Comparison of ENCODE assay signal across 23 mouse cellular contexts in genomic region chr13:37667871-37668270, GRCm38 (mm10).
A peak's percentile ranks its signal among the peaks of the same experiment; 100 is the strongest.
DNase-seq lines count a peak whose midpoint lies in the region; ATAC-seq and TF ChIP-seq lines count a peak whose summit lies in the region.
"Had no signal": no experiment of that assay in that cellular context is flagged by ENCODE, and none has a peak within 500 bp of the region (broad histone marks: within the 10 kb centered on the region; RNA-seq: fewer than 3 reads in every experiment).

No protein-coding gene starts in this region.

- H3K27me3 ChIP-seq in intestine, embryonic 16.5 days (replicated peaks; ENCODE audit: control insufficient read depth, insufficient read depth, low read length), result no peaks in the 10 kb centered on the region
- no peaks in the 10 kb centered on the region for H3K27me3 ChIP-seq in intestine, embryonic 15.5 days (replicated peaks)
- H3K27me3 ChIP-seq in lung, embryonic 14.5 days (ENCODE audit: insufficient read depth, low read length), result no peaks in the 10 kb centered on the region
- H3K27me3 ChIP-seq: limb, embryonic 13.5 days had no signal

- H3K4me2 ChIP-seq in intestine, embryonic 16.5 days (ENCODE audit: low read depth, low read length), result no peak overlapping the region
- no peak overlapping the region for H3K4me2 ChIP-seq in intestine, embryonic 15.5 days (replicated peaks)
- no peak overlapping the region for H3K4me2 ChIP-seq in lung, embryonic 14.5 days
- H3K4me2 ChIP-seq: limb, embryonic 13.5 days had no signal

- no peaks in the 10 kb centered on the region for H3K36me3 ChIP-seq in intestine, embryonic 16.5 days (ENCODE audit: control insufficient read depth, insufficient read depth, low read length)
- H3K36me3 ChIP-seq in intestine, embryonic 15.5 days, result no peaks in the 10 kb centered on the region
- no peaks in the 10 kb centered on the region for H3K36me3 ChIP-seq in lung, embryonic 14.5 days (ENCODE audit: insufficient read depth)
- H3K36me3 ChIP-seq: forebrain, embryonic 10.5 days; heart, embryonic 10.5 days; hindbrain, embryonic 10.5 days; limb, embryonic 13.5 days had no signal

- no peaks in the 10 kb centered on the region for H3K4me1 ChIP-seq in intestine, embryonic 16.5 days (ENCODE audit: control insufficient read depth, insufficient read depth, low read length)
- no peaks in the 10 kb centered on the region for H3K4me1 ChIP-seq in intestine, embryonic 15.5 days (replicated peaks)
- H3K4me1 ChIP-seq in lung, embryonic 14.5 days (ENCODE audit: insufficient read depth), result no peaks in the 10 kb centered on the region
- H3K4me1 ChIP-seq: forebrain, embryonic 10.5 days; hindbrain, embryonic 10.5 days; limb, embryonic 13.5 days had no signal

- ATAC-seq in intestine, embryonic 16.5 days, result peak; percentile 22; the same call in 1 of the 2 replicates
- no peak for ATAC-seq in intestine, embryonic 15.5 days
- ATAC-seq in lung, embryonic 14.5 days (ENCODE audit: insufficient read depth), result 0 out of 2 replicates have a peak, but pooled peaks have one; percentile 20
- peak; percentile 28; the same call in 1 of the 2 replicates for ATAC-seq in granulocyte monocyte progenitor cell, adult 5-6 weeks (replicated peaks; ENCODE audit: poor library complexity, severe bottlenecking)
- ATAC-seq: forebrain, postnatal 0 days; hindbrain, postnatal 0 days had no signal

- TF ChIP-seq CTCF in lung, embryonic 14.5 days (IDR thresholded peaks at IDR 0.05; ENCODE audit: low read depth), result no peak

- WGBS in intestine, embryonic 16.5 days, result 64% methylated on average over 5 of the region's 5 CpGs
- WGBS in intestine, embryonic 15.5 days, result 76% methylated on average over 5 of the region's 5 CpGs
- WGBS in lung, embryonic 14.5 days, result 67% methylated on average over 5 of the region's 5 CpGs

- H3K27ac ChIP-seq in intestine, embryonic 16.5 days (ENCODE audit: low read length), result no peak overlapping the region
- no peak overlapping the region for H3K27ac ChIP-seq in intestine, embryonic 15.5 days
- peak overlapping the region; percentile 33; the same call in 1 of the 2 replicates for H3K27ac ChIP-seq in lung, embryonic 14.5 days (ENCODE audit: low read depth)
- H3K27ac ChIP-seq: forebrain, embryonic 10.5 days; heart, embryonic 10.5 days; hindbrain, embryonic 10.5 days; hindbrain, postnatal 0 days; kidney, postnatal 0 days; layer of hippocampus, adult 2 months; limb, embryonic 13.5 days had no signal

- no peak overlapping the region for H3K4me3 ChIP-seq in intestine, embryonic 16.5 days (ENCODE audit: low read length)
- H3K4me3 ChIP-seq in intestine, embryonic 15.5 days (replicated peaks), result no peak overlapping the region
- no peak overlapping the region for H3K4me3 ChIP-seq in lung, embryonic 14.5 days (ENCODE audit: low read depth, low read length)
- H3K4me3 ChIP-seq: forebrain, embryonic 10.5 days; heart, embryonic 10.5 days; hindbrain, embryonic 10.5 days; layer of hippocampus, adult 2 months; limb, embryonic 13.5 days had no signal

- no peaks in the 10 kb centered on the region for H3K9me3 ChIP-seq in intestine, embryonic 16.5 days (ENCODE audit: control insufficient read depth, low read length)
- H3K9me3 ChIP-seq in intestine, embryonic 15.5 days, result no peaks in the 10 kb centered on the region
- no peaks in the 10 kb centered on the region for H3K9me3 ChIP-seq in lung, embryonic 14.5 days (ENCODE audit: low read depth, low read length)
- H3K9me3 ChIP-seq: forebrain, embryonic 10.5 days; heart, embryonic 10.5 days; hindbrain, embryonic 10.5 days; limb, embryonic 13.5 days had no signal

- H3K9ac ChIP-seq in intestine, embryonic 16.5 days (ENCODE audit: low read depth, low read length), result no peak overlapping the region
- no peak overlapping the region for H3K9ac ChIP-seq in intestine, embryonic 15.5 days
- no peak overlapping the region for H3K9ac ChIP-seq in lung, embryonic 14.5 days
- H3K9ac ChIP-seq: forebrain, postnatal 0 days; limb, embryonic 13.5 days had no signal

- DNase-seq in lung, embryonic 14.5 days, result peak; percentile 47
- no peak for DNase-seq in lung, postnatal 14 days
- DNase-seq in lung, postnatal 36 days, result peak; percentile 32
- DNase-seq in frontal cortex, postnatal 14 days (ENCODE audit: low spot score in 2 of 2), result no peak
- no peak for DNase-seq in spleen, adult 12 weeks (ENCODE audit: low spot score)
- DNase-seq: cerebellum, adult 2 months; cerebellum, postnatal 36 days; forebrain, postnatal 0 days; gastrocnemius, postnatal 10 days; layer of hippocampus, postnatal 36 days; midbrain, embryonic 14.5 days; thymus, adult 18-20 months; thymus, postnatal 4 days had no signal

Comparison
In these comparisons a context has a peak if more than half of its experiments do, and no peak if none do; other contexts are left out.
1. DNase-seq: peak in lung, embryonic 14.5 days (single experiment) and lung, postnatal 36 days (single experiment); none in lung, postnatal 14 days (single experiment), frontal cortex, postnatal 14 days (0 of 2) and spleen, adult 12 weeks (single experiment).